Mouse (Mus musculus): ENCODE results near the gene Lif. TPM values are rescaled to one million over a fixed set of nuclear protein-coding genes. Genes with fewer than 3 reads are reported as not detected.

The Lif gene
- total RNA-seq, 1 experiment from 2014 or later, result 0.09 TPM

DNA sequence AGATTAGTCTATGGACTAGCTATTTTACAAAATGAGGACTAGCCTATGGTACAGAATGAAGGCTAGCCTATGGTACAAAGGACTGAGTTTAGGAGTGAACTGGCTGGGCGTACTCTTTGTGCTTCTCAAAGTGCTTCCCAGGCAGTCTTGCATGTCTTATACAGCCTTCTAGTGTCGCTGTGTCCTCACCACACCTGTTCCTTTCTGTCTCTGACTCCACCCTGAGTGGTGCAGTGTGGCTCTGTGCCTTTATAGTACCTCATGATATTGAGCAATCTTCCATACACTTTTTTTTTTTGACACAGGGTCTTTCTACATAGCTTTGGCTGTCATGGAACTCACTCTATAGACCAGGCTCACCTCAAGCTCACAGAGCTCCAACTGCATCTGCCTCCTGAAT, 25.9 kb upstream of the Lif start:
- no peak for DNase-seq

DNA sequence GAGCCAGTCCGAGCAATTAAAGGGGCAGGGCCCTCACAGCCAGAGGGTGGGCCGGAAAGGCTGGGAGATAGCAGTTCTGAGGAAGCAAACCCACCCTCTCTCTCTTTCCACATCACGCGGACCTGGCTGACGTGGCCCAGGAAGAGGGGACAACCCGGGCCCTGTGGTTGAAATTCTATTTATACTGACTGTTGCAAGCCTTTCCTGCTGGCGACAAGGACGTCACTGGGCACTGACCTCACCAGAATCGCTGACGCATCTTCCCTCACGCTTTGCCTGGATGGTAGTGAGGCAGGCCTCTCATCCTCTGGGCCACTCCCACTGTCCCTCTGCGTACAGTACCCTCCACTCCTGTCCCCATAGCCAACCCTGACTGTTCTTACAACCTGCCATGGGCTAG, 24.7 kb upstream of the Lif start:
- no peak for DNase-seq

DNA sequence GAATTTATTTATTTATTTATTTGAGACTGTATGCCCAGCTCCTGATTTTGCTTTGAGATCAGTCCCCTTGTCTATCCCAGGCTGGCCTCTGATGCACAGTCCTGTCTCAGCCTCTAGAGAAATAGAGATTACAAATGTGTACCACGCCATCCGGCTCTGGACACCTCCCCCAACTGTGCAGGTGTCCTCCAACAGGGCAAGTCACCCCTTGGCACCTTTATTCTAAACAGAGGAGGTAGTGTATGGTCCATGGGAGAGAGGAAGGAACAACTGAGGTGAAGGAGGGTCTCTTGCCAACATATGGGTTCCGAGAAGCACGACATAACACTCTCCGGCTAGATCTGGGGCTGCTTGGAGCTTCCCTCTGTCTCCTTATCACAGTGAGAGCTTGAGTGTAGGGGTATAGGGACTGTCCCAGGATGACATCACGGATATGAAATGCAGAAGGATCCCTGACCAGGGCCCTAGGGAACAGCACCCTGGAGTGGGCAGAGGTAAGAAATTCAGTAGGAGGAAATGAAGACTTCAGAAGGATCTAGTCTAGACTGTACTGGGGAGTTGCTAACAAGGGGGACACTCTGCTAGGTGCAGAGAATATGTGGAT, 22.2 kb upstream of the Lif start:
- DNase-seq, result no peak

DNA sequence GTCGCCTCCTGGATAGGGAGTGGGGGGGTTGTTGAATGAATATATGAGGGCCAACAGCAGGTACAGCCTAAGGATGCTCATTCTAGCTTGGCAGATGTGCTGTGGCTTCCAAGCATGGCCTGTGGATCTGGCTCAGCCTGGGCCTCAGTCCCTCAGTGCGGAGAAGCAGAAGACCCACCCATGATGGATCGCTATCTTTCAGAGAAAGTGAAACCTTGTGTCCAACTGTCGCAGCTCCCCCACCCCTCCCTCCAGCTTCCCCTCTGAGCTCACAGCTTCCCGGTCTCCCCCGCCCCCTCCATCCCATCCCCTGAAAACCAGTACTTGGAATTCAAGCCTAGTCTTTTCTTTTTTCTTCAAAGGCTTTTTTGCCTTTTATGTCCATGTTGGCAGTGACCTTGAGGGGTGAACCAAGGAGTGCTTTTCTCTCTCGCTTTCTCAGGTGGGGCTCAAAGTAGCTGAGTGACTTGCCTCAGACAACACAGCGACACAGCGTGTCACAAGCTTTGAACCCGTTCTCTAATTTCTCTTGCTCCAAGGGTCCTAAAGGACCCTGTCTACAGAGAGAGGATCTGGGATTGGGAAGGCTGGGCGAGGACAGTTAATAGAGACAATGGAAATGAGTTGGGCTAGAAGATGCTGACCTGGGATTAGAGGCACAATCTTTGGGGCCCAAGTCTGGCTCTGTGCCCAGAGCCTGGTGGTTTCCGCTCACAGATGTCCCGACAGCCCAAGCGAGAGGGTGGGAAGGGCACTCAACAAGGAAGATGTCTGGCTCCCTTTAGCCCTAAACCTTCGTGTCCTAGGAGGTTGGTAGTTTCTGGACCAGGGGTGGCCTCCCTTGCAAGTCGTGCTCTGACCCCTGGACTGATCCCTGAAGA, 21.5 kb upstream of the Lif start, which contains the start of gene Osm:
Gene Osm, plus strand, starts transcription at position 756 of the 881 bp plus-strand sequence.
- DNase-seq, result no peak

DNA sequence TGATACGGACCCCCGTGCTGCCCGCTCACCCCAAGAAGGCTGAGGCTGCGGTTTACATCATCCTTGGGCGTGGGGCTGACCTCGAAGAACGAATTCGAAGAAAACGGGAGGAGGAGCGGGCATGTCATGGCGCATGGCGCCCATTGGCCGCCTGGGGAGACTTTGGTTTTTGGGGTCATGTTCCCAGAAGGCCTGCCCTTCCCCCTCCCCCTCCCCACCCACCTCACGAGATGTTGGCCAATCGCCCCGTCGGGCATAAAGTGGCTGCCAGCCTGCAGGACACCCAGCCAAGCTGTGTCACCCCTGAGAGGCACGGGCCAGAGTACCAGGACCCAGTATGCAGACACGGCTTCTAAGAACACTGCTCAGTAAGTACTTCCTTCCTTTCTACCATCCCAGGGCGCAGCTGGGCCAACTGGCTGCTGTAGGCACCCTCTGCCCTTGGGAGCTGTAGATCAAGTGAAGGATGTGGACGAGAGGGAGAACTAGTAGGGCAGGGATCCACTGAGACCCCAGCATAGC, 20.8 kb upstream of the Lif start:
- DNase-seq, result no peak

DNA sequence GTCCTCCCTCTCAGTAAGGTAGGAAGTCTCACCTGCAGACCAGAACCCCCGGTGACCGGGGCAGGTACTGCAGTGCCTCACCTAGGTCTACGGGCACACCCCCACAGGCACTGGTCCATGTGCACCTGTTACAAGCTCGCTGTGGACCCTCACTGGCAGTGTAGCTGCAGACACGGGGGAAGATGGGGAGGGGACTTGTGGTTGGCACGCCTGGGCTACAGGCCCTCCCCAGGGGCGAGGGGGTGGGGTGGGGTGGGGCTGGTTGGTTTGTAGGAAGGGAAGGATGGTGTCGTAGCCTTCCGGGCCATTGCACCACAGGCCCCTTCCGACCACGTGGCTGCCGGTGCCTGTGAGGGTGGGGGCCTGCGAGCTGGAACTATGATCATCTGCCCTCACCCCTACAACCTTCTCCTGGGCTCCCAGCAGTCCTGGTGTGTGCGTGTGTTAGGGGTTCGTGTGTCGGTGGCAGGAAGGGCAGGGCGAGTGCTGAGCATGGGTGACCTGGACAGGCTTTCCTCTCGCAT, 19.9 kb upstream of the Lif start:
- DNase-seq, result no peak

DNA sequence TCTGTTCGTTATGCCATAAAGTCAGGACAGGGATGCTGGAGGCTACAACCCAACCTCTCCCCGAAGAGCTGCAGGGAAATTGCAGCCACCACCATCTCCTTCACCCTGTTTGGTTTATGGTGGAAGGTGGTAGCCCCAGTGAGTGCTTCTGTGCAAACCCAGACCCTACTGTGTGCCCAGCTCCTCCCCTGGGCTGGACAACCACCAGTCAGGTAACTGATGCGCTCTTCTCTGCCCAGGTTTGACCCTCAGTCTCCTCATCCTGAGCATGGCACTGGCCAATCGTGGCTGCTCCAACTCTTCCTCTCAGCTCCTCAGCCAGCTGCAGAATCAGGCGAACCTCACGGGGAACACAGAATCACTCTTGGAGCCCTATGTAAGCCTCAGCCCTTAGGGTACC, 19.2 kb upstream of the Lif start:
- DNase-seq, result no peak

DNA sequence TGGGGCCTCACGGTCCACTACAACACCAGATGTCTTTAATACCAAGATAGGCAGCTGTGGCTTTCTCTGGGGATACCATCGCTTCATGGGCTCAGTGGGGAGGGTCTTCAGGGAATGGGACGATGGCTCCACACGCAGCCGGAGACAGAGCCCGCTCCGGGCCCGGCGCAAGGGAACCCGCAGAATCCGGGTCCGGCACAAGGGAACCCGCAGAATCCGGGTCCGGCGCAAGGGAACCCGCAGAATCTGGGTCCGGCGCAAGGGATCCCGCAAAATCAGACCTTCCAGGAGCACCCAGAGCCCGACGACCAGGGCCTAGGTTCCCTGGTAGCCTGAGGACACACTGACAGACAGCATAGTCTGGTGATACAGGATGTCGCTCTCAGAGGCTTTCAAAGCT, 17.7 kb upstream of the Lif start:
- DNase-seq, result no peak

DNA sequence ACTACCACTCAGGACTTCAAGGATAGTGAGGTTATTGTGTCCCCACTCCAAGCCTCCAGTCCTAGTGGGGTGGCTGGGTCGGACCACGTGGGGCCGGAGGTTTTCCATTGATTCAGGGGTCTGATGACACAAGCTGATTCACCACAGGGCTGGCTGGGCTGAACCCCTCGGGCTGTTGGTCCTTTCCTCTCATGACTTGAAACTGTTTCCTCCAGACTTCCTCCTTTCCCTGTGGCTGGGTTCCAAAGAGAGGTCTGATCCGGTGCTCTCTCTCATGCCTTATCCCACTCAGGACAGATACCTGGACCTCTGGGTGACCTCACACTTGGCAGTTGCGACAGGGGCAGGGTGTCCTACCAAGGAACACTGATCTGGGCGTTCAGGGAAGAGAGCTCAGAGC, 17.2 kb upstream of the Lif start:
- no peak for DNase-seq

DNA sequence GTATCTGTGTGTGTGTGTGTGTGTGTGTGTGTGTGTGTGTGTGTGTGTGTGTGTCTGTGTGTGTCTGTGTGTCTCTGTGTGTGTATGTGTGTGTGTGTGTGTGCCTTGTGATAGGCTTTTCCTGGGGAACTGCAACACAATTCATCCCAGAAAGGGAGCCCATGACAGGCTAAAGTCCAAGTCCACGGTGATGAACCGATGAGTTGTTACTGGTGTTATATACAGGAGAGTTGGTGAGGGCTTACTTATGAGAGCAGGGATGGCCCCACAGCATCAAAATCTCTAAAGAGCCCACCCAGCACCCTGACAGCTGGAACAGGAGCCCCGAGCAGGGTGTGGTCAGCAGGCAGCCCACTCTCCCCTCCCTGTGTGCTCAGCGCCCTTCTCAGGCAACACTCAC, 16.2 kb upstream of the Lif start:
- DNase-seq, result no peak

DNA sequence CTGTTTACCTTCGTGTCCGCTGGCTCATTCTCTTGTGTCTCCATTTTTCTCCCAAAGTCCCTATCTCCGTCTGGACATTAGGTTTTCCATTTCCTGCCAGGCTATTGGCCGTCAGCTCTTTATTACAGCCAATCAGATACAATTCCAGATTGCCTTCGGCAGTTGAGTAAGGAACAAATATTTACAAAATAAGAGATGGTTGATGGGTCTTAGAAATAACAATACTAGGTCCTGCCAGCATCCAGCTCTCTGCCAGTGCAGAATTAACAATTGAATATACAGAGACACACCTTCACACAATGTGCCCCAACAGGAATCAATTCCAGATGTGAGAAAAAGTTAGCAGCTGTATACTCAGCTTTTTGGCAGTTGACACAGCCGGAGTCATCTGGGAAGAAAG, 11.2 kb upstream of the Lif start:
- no peak for DNase-seq

DNA sequence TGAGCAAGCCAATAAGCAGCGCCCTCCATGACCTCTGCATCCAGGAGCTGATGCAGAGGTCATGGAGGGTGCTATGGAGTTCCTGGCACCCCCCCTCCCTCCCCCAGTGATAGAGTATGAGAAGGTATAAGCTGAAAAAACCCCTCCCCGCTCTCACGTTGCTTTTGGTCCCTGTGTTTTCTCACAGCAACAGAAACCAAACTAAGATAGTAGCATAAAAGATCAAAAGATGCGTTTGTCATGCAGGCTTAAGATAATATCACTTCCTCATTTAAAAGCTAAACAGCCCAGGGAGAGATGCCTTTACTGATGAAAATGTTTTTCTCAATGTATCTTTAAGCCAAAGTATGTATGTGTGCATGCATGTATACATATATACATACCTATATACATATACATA, 10.7 kb upstream of the Lif start:
- no peak for DNase-seq

DNA sequence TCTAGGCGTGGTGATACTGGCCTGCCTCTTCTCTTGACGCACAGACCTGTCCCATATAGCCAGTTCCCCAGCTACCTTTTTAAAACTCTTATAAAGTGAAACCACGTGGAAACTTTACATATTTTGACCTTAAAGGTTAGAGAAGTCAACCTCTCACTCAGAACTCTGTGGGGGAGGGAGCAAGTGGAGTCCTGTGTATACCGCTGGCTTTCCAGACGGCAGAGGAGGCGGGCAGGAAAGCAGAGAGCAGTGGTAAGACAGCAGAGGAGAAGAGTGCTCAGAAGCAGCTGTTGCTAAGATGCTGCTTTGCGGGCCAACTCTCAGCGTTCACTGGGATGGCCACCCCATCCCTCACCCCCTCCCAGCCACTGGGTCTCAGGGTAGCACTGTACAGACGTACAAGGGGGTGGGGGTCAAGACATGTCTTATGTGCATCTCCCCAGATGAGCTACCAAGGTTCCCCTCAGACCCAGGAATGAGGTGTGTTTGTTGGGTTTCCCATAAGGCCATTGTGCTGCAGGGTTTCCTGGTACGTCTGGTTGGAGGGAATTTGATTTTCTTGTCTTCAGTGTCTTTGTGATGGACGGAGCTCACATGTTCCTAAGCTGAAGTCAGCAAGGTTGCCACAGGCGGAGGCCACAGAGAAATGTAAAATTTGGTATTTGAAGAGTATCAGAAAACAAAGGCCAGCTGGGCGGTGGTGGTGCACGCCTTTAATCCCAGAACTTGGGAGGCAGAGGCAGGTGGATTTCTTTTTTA, 10.0 kb upstream of the Lif start:
- no peak for DNase-seq

DNA sequence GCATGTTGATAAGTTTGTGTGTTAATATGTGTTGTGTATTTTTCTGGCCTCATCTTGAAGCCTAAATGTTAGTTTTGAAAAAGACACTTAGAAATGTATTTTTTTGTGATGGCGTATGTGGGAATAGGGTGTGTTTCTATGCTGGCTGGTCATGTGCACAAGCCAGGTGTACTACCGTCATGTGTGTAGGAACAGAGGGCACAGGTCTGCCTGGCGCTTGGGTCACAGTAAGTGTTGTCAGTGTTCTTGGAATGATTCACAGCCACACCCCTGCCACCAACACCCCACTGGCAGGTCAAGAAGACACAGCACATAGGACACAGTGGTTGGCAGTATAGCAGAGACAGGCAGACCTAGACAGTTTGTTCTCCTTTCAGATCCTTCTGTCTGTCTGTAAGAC, 8.2 kb upstream of the Lif start:
- DNase-seq, result no peak

DNA sequence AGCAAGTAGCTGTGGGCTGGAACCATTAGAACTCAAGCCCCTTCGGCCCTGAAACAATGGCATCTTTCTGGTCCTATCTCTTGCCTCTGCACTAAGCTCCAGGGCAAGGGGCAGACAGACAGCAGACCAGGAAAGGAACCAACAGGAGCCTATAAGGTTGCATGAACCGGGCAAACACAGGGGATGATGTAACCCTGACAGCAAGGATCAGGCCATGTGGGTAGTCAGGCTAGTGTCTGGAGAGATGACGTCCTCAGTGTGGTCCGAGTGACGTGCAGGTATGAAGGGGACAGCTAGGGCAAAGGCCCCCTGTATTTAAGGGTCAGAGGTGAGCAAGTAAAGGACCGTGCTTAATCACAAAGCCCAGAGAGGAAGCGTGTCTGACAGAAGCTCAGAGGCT, 7.1 kb upstream of the Lif start:
- no peak for DNase-seq

DNA sequence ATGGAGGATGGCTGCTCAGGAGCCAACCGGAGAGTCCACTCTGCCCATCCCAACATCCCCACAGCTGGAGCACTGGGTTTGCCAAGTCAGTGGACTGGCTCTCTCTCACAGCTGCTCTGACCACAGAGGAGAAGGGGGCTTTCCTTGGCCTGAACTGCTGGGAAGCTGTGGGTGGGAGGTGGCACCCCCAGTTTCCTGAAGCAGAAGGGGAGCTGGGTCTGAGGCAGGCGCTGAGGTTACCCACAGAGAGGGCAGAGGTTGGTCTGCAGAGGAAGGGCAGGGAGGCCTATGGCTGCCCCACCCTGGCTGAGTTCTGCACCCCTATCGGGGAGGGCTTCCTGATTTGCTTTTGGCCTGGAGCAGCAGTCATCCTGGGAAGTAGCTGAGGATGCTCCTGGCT, 6.0 kb upstream of the Lif start:
- no peak for DNase-seq

DNA sequence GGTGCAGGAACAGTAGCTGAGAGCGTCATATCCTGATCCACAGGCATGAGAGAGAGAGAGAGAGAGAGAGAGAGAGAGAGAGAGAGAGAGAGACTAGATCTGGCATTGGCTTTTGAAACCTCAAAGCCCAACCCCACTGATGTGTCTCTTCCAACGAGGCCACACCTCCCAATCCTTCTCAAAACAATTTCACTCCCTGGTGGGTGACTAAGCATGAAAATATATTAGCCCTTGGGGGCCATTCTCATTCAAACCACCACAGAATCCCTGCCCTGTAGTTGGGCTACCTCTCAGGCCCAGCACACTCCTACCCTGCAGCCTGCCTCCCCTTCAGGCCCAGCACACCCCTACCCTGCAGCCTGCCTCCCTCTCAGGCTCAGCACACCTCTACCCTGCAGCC, 4.5 kb upstream of the Lif start:
- DNase-seq, result no peak

DNA sequence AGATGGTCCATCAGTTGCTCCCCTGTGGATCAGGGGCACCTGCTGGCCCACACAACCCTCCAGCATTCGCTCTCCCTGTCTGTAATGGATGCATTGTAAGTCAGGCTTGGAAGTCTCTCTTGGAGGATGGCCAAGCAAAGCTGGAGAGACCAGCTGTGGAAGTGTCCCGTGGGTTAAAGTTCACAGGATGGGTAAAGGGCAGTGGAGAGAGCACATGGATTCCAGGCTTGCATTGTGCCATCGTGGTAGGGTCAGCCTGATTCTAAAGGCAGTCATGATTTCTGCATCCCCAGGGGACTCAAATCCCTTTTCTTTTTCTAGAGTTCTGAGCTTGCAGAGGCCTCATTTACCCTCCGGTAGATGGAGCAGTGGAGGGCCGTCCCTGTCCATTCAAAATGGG, 399 bp downstream of the Lif start:
- DNase-seq, result no peak

DNA sequence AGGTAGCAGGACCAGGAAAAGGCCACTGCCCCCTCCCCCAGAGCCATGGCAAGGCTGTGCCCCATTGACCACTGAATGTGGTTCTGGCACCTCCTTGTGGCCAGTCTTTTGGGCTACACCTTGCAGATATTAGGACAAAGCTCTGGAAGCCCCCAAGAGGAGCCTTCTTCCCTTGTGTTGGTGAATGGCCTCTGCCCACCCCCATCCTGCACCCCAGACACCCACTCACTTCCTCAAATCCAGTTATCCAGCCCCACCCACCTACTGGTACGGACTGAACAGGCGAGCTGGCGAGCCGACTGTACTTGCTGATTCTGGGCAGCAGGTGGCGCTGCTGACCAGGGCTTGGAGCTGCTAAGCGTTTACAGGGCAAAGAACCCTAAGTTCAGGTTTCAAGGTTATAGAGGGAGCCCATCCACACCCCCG, 1.3 kb downstream of the Lif start:
- DNase-seq, result peak; percentile 80

DNA sequence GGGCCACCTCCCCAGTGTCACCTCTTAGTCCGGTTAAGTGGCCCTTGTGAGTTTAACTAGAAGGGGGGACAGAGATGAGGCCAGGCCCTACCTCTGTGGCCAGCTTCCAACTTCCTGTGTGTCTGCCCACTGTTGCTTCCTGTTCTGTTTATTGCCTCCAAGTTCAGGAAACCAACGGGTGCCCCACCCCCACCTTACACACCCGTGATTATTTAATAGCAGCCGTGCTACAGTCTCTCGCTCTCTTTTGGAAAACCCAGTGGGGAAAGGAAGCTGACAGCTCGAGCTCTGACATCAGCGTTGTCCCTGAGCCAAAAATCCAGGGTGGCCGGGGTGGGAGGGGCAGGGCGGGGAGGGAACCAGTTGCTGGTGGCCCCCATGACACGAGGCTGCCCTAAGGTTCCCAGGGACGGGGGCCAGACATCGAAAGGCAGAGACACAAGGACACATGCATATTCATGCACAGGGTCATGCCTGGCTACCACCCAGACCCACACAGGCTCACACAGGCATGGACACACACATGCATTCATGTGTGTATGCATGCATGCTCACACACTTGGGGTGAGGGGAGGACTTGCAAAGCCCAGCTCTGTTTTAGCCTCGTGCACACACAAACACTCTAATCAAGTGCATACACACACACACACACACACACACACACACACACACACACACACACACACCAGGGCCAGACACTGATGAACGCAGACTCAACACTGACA, 3.3 kb downstream of the Lif start:
- peak; percentile 43 for DNase-seq

DNA sequence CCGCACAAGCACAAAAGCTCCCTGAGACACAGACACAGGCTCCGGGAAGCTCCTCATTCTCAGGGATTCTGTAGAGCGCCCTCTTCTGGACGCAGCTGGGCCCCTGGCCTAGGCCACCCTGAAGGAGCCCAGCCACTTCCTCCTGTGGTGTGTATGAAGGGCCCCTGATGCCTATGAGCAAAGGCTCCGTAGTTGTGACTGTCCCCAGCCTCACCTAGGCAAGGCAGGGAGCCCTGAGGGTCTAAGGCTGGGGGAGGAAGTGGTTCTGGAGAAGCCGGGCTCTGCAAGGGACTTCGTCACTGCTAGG, 3.8 kb downstream of the Lif start:
- peak; percentile 62 for DNase-seq

DNA sequence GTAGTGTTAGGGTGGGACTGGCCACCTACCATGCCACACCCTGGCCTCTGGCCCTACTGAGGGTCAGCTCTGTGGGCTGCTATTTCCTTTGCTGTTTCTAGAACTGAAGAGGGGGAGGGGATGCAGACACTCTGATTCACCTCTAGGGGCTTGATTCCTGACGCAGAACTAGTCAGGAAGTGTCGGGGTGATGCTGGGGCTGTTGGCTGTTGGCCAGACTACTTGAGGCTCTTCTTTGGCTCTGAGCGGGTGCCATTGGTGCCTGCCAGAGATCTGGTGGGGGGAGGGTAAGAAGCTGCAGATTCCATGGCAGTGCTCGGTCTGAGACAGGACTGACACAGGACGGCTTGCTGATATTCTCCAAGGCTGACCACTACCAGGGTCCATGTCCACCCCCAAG, 4.6 kb downstream of the Lif start:
- DNase-seq, result no peak
